Mouse (Mus musculus): ENCODE measurements around the gene Msl1. TPM values are rescaled to one million over a fixed set of nuclear protein-coding genes. Genes with fewer than 3 reads are reported as not detected.
A peak's percentile ranks its signal among the peaks of the same experiment; 100 is the strongest.

Gene Msl1
- total and polyA plus RNA-seq, 3 experiments = 25.9 to 58.1 (median 27.3) TPM

GRCm38 (mm10) chr11:98835296-98835695, 40.0 kb downstream of the Msl1 start:
- no peak for DNase-seq (ENCODE audit: extremely low read depth)
- Histone ChIP-seq H3K79me2 (replicated peaks; ENCODE audit: control insufficient read depth, extremely low read depth, insufficient read depth, poor library complexity, severe bottlenecking) (no peaks in the 10 kb centered on the region), H3K27ac (ENCODE audit: insufficient read depth, low read depth) (no peak overlapping the region), H3K36me3 (replicated peaks in 1 of 2; ENCODE audit: control insufficient read depth in 1 of 2, insufficient read depth in 1 of 2, low read length in 1 of 2) (peaks cover 37 to 52% of the 10 kb centered on the region in 2 experiments), H3K4me1 (ENCODE audit: control insufficient read depth in 1 of 2, insufficient read depth in 2 of 2) (peaks cover 3 to 27% of the 10 kb centered on the region in 2 experiments; a peak in 2 of 4 replicates), H3K4me3 (replicated peaks in 1 of 3; ENCODE audit: low read depth in 2 of 3, low read length in 2 of 3, poor library complexity in 1 of 3) (no peak overlapping the region), H3K9ac (ENCODE audit: insufficient read depth, low read depth) (no peak overlapping the region), H3K27me3 (replicated peaks) (peaks cover 18% of the 10 kb centered on the region), H3K4me2 (ENCODE audit: insufficient read depth, low read depth, poor library complexity, severe bottlenecking) (no peak overlapping the region), H3K9me3 (replicated peaks; ENCODE audit: low read length) (no peaks in the 10 kb centered on the region)
- TF ChIP-seq UBTF (IDR thresholded peaks at IDR 0.05; ENCODE audit: low read depth, low read length) (no peak), ZKSCAN1 (IDR thresholded peaks at IDR 0.05; ENCODE audit: borderline replicate concordance, low read depth, low read length) (no peak), ZMIZ1 (IDR thresholded peaks at IDR 0.05; ENCODE audit: low read depth, low read length) (no peak), TBP (conservative IDR thresholded peaks at IDR 0.05; ENCODE audit: low read depth, low read length) (no peak), MAZ (IDR thresholded peaks at IDR 0.05; ENCODE audit: low read depth, low read length) (no peak), RAD21 (IDR thresholded peaks at IDR 0.05; ENCODE audit: low read depth, low read length) (no peak), GABPA (IDR thresholded peaks at IDR 0.05; ENCODE audit: insufficient replicate concordance, low read depth, low read length) (no peak), IRF4 (IDR thresholded peaks at IDR 0.05; ENCODE audit: low read depth, low read length) (no peak), USF2 (conservative IDR thresholded peaks at IDR 0.05; ENCODE audit: low read depth, low read length) (no peak), BHLHE40 (IDR thresholded peaks at IDR 0.05; ENCODE audit: low read depth, low read length) (no peak), MAX (IDR thresholded peaks at IDR 0.05; ENCODE audit: low read length) (no peak)
- in situ Hi-C loops (cut with MboI; ENCODE audit: low pct_ligation_motif_present, low pct_unique_long_range_greater_than_20kb, low sequenced_read_pairs) (no loop called here), dilution Hi-C loops (cut with MboI; ENCODE audit: extremely low pct_ligation_motif_present, extremely low pct_unique_long_range_greater_than_20kb, low sequenced_read_pairs) (no loop called here)

GRCm38 (mm10) chr11:98835725-98836124, 40.4 kb downstream of the Msl1 start:
- H3K9ac ChIP-seq (ENCODE audit: insufficient read depth, low read depth) = no peak overlapping the region
- peaks cover 20% of the 10 kb centered on the region for H3K27me3 ChIP-seq (replicated peaks)
- no peaks in the 10 kb centered on the region for H3K9me3 ChIP-seq (replicated peaks; ENCODE audit: low read length)
- peaks cover 5 to 30% of the 10 kb centered on the region in 2 experiments; a peak in 2 of 4 replicates for H3K4me1 ChIP-seq (ENCODE audit: control insufficient read depth in 1 of 2, insufficient read depth in 2 of 2)
- H3K36me3 ChIP-seq (replicated peaks in 1 of 2; ENCODE audit: control insufficient read depth in 1 of 2, insufficient read depth in 1 of 2, low read length in 1 of 2) = peaks cover 33 to 49% of the 10 kb centered on the region in 2 experiments
- dilution Hi-C loops (cut with MboI; ENCODE audit: extremely low pct_ligation_motif_present, extremely low pct_unique_long_range_greater_than_20kb, low sequenced_read_pairs) = no loop called here
- H3K27ac ChIP-seq (ENCODE audit: insufficient read depth, low read depth) = no peak overlapping the region
- no peak overlapping the region for H3K4me3 ChIP-seq (replicated peaks in 1 of 3; ENCODE audit: low read depth in 2 of 3, low read length in 2 of 3, poor library complexity in 1 of 3)
- no peaks in the 10 kb centered on the region for H3K79me2 ChIP-seq (replicated peaks; ENCODE audit: control insufficient read depth, extremely low read depth, insufficient read depth, poor library complexity, severe bottlenecking)
- TF ChIP-seq POLR2AphosphoS2 (IDR thresholded peaks at IDR 0.05; ENCODE audit: low read depth, low read length) = 0 out of 2 replicates have a peak, but pooled peaks have one; percentile 42
- TF ChIP-seq CTCF (conservative IDR thresholded peaks at IDR 0.05 in 1 of 2, IDR thresholded peaks at IDR 0.05 in 1 of 2; ENCODE audit: low read depth in 2 of 2, low read length in 2 of 2) = no peak
- in situ Hi-C loops (cut with MboI; ENCODE audit: low pct_ligation_motif_present, low pct_unique_long_range_greater_than_20kb, low sequenced_read_pairs) = no loop called here
- DNase-seq (ENCODE audit: extremely low read depth) = no peak
- no peak overlapping the region for H3K4me2 ChIP-seq (ENCODE audit: insufficient read depth, low read depth, poor library complexity, severe bottlenecking)

GRCm38 (mm10) chr11:98836128-98836527, 40.8 kb downstream of the Msl1 start:
- H3K27ac ChIP-seq (ENCODE audit: insufficient read depth, low read depth) = no peak overlapping the region
- H3K79me2 ChIP-seq (replicated peaks; ENCODE audit: control insufficient read depth, extremely low read depth, insufficient read depth, poor library complexity, severe bottlenecking) = no peaks in the 10 kb centered on the region
- DNase-seq (ENCODE audit: extremely low read depth) = no peak
- no peaks in the 10 kb centered on the region for H3K9me3 ChIP-seq (replicated peaks; ENCODE audit: low read length)
- H3K9ac ChIP-seq (ENCODE audit: insufficient read depth, low read depth) = no peak overlapping the region
- H3K4me1 ChIP-seq (ENCODE audit: control insufficient read depth in 1 of 2, insufficient read depth in 2 of 2) = peaks cover 5 to 30% of the 10 kb centered on the region in 2 experiments; a peak in 2 of 4 replicates
- dilution Hi-C loops (cut with MboI; ENCODE audit: extremely low pct_ligation_motif_present, extremely low pct_unique_long_range_greater_than_20kb, low sequenced_read_pairs) (no loop called here), in situ Hi-C loops (cut with MboI; ENCODE audit: low pct_ligation_motif_present, low pct_unique_long_range_greater_than_20kb, low sequenced_read_pairs) (no loop called here)
- TF ChIP-seq TCF12 (IDR thresholded peaks at IDR 0.05; ENCODE audit: low read depth, low read length) = no peak
- 0 out of 2 replicates have a peak, but pooled peaks have one; percentile 18 for TF ChIP-seq POLR2AphosphoS2 (IDR thresholded peaks at IDR 0.05; ENCODE audit: low read depth, low read length)
- H3K36me3 ChIP-seq (replicated peaks in 1 of 2; ENCODE audit: control insufficient read depth in 1 of 2, insufficient read depth in 1 of 2, low read length in 1 of 2) = peaks cover 30 to 46% of the 10 kb centered on the region in 2 experiments
- no peak overlapping the region for H3K4me3 ChIP-seq (replicated peaks in 1 of 3; ENCODE audit: low read depth in 2 of 3, low read length in 2 of 3, poor library complexity in 1 of 3)
- H3K4me2 ChIP-seq (ENCODE audit: insufficient read depth, low read depth, poor library complexity, severe bottlenecking) = peak overlapping the region; percentile 81
- H3K27me3 ChIP-seq (replicated peaks) = peaks cover 20% of the 10 kb centered on the region

Measured in CH12.LX (cell line).